ENCODE assay signal across 21 mouse cellular contexts in genomic region chr17:12048695-12049490, GRCm38 (mm10).
DNase-seq lines count a peak whose midpoint lies in the region; ATAC-seq lines count a peak whose summit lies in the region.
"Had no signal": no experiment of that assay in that cellular context is flagged by ENCODE, and none has a peak within 500 bp of the region (broad histone marks: within the 10 kb centered on the region; RNA-seq: fewer than 3 reads in every experiment).

No protein-coding gene starts in this region.

- H3K4me3 ChIP-seq in forebrain, embryonic 14.5 days (ENCODE audit: low read depth, low read length) = no peak overlapping the region
- no peak overlapping the region for H3K4me3 ChIP-seq in forebrain, embryonic 12.5 days (replicated peaks)
- no peak overlapping the region for H3K4me3 ChIP-seq in midbrain, embryonic 11.5 days (ENCODE audit: low read depth, low read length)
- H3K4me3 ChIP-seq in midbrain, embryonic 13.5 days (replicated peaks) = no peak overlapping the region
- H3K4me3 ChIP-seq: embryonic facial prominence, embryonic 12.5 days; forebrain, embryonic 13.5 days; heart, adult 2 months; limb, embryonic 13.5 days had no signal

- H3K9me3 ChIP-seq in forebrain, embryonic 14.5 days (replicated peaks; ENCODE audit: control insufficient read depth, low read length) = no peaks in the 10 kb centered on the region
- H3K9me3 ChIP-seq in forebrain, embryonic 12.5 days = no peaks in the 10 kb centered on the region
- H3K9me3 ChIP-seq in midbrain, embryonic 11.5 days (ENCODE audit: control insufficient read depth, low read length) = no peaks in the 10 kb centered on the region
- H3K9me3 ChIP-seq in midbrain, embryonic 13.5 days = no peaks in the 10 kb centered on the region
- H3K9me3 ChIP-seq: embryonic facial prominence, embryonic 12.5 days; forebrain, embryonic 13.5 days; limb, embryonic 13.5 days had no signal

- ATAC-seq in forebrain, embryonic 14.5 days = no peak
- ATAC-seq in forebrain, embryonic 12.5 days (ENCODE audit: low FRiP score) = no peak
- ATAC-seq in midbrain, embryonic 11.5 days (ENCODE audit: low FRiP score) = no peak
- ATAC-seq in midbrain, embryonic 13.5 days = no peak
- ATAC-seq: forebrain, embryonic 13.5 days had no signal

- H3K4me2 ChIP-seq in forebrain, embryonic 14.5 days (ENCODE audit: low read length) = no peak overlapping the region
- H3K4me2 ChIP-seq in forebrain, embryonic 12.5 days = no peak overlapping the region
- no peak overlapping the region for H3K4me2 ChIP-seq in midbrain, embryonic 11.5 days
- no peak overlapping the region for H3K4me2 ChIP-seq in midbrain, embryonic 13.5 days (replicated peaks)
- H3K4me2 ChIP-seq: embryonic facial prominence, embryonic 12.5 days; forebrain, embryonic 13.5 days; limb, embryonic 13.5 days had no signal

- peak; percentile 47 for DNase-seq in forebrain, embryonic 14.5 days (ENCODE audit: low spot score)
- DNase-seq in midbrain, embryonic 11.5 days (ENCODE audit: low spot score, missing footprints) = peak; percentile 51
- DNase-seq in adrenal gland, postnatal 10 days = peak; percentile 73
- peak; percentile 47 for DNase-seq in testis, postnatal 10 days (ENCODE audit: low spot score)
- no peak for DNase-seq in right cerebral cortex, postnatal 4 days
- no peak for DNase-seq in kidney, postnatal 25 days
- DNase-seq: cerebellum, adult 9-11 months; heart, adult 2 months; heart, postnatal 4 days; kidney, adult 2 months; kidney, postnatal 4 days; layer of hippocampus, postnatal 36 days; lung, adult 2 months; right cerebral cortex, postnatal 25 days; thymus, postnatal 14 days had no signal

- no peaks in the 10 kb centered on the region for H3K27me3 ChIP-seq in forebrain, embryonic 14.5 days (replicated peaks; ENCODE audit: control insufficient read depth, insufficient read depth, low read length)
- H3K27me3 ChIP-seq in forebrain, embryonic 12.5 days = peaks cover 8% of the 10 kb centered on the region; the same call in 1 of the 2 replicates
- peaks cover 4% of the 10 kb centered on the region; the same call in 1 of the 2 replicates for H3K27me3 ChIP-seq in midbrain, embryonic 11.5 days (ENCODE audit: control insufficient read depth, insufficient read depth, low read length)
- peaks cover 15% of the 10 kb centered on the region; the same call in 1 of the 2 replicates for H3K27me3 ChIP-seq in midbrain, embryonic 13.5 days
- H3K27me3 ChIP-seq: forebrain, embryonic 13.5 days had no signal

- WGBS in forebrain, embryonic 14.5 days = 70% methylated on average over 9 of the region's 9 CpGs
- 76% methylated on average over 9 of the region's 9 CpGs for WGBS in forebrain, embryonic 12.5 days
- 76% methylated on average over 9 of the region's 9 CpGs for WGBS in midbrain, embryonic 11.5 days
- 70% methylated on average over 9 of the region's 9 CpGs for WGBS in midbrain, embryonic 13.5 days

- no peak overlapping the region for H3K27ac ChIP-seq in forebrain, embryonic 14.5 days (ENCODE audit: low read depth, low read length)
- H3K27ac ChIP-seq in forebrain, embryonic 12.5 days = no peak overlapping the region
- no peak overlapping the region for H3K27ac ChIP-seq in midbrain, embryonic 11.5 days (ENCODE audit: low read depth, low read length)
- H3K27ac ChIP-seq in midbrain, embryonic 13.5 days = no peak overlapping the region
- H3K27ac ChIP-seq: embryonic facial prominence, embryonic 12.5 days; forebrain, embryonic 13.5 days; heart, adult 2 months; limb, embryonic 13.5 days had no signal

- H3K4me1 ChIP-seq in forebrain, embryonic 14.5 days (ENCODE audit: control insufficient read depth, insufficient read depth, low read length) = 0 out of 2 replicates have a peak, but pooled peaks cover 2% of the 10 kb centered on the region
- peaks cover 5% of the 10 kb centered on the region for H3K4me1 ChIP-seq in forebrain, embryonic 12.5 days
- no peaks in the 10 kb centered on the region for H3K4me1 ChIP-seq in midbrain, embryonic 11.5 days (ENCODE audit: control insufficient read depth, insufficient read depth, low read length)
- 0 out of 2 replicates have a peak, but pooled peaks cover 6% of the 10 kb centered on the region for H3K4me1 ChIP-seq in midbrain, embryonic 13.5 days (replicated peaks)

- no peak overlapping the region for H3K9ac ChIP-seq in forebrain, embryonic 14.5 days (ENCODE audit: low read length)
- no peak overlapping the region for H3K9ac ChIP-seq in forebrain, embryonic 12.5 days
- no peak overlapping the region for H3K9ac ChIP-seq in midbrain, embryonic 11.5 days (ENCODE audit: low read length)
- H3K9ac ChIP-seq in midbrain, embryonic 13.5 days (replicated peaks) = no peak overlapping the region
- H3K9ac ChIP-seq: embryonic facial prominence, embryonic 12.5 days; forebrain, embryonic 13.5 days; limb, embryonic 13.5 days had no signal

- H3K36me3 ChIP-seq in forebrain, embryonic 14.5 days (ENCODE audit: control insufficient read depth, insufficient read depth, low read length) = no peaks in the 10 kb centered on the region
- H3K36me3 ChIP-seq in forebrain, embryonic 12.5 days (replicated peaks) = no peaks in the 10 kb centered on the region
- H3K36me3 ChIP-seq in midbrain, embryonic 11.5 days (ENCODE audit: control insufficient read depth, insufficient read depth, low read length) = no peaks in the 10 kb centered on the region
- H3K36me3 ChIP-seq in midbrain, embryonic 13.5 days = no peaks in the 10 kb centered on the region
- H3K36me3 ChIP-seq: embryonic facial prominence, embryonic 12.5 days; G1E; limb, embryonic 13.5 days had no signal

Comparison
In these comparisons a context has a peak if more than half of its experiments do, and no peak if none do; other contexts are left out.
1. DNase-seq: peak in forebrain, embryonic 14.5 days (single experiment), midbrain, embryonic 11.5 days (single experiment), adrenal gland, postnatal 10 days (single experiment) and testis, postnatal 10 days (single experiment); none in right cerebral cortex, postnatal 4 days (single experiment) and kidney, postnatal 25 days (0 of 2).